Mouse (Mus musculus): Measurements from ENCODE around the gene Lrrc8b. TPM values are rescaled to one million over a fixed set of nuclear protein-coding genes. Genes with fewer than 3 reads are reported as not detected.

Gene Lrrc8b
- polyA plus RNA-seq, 1 experiment from 2014 or later = 2.6 TPM

DNA sequence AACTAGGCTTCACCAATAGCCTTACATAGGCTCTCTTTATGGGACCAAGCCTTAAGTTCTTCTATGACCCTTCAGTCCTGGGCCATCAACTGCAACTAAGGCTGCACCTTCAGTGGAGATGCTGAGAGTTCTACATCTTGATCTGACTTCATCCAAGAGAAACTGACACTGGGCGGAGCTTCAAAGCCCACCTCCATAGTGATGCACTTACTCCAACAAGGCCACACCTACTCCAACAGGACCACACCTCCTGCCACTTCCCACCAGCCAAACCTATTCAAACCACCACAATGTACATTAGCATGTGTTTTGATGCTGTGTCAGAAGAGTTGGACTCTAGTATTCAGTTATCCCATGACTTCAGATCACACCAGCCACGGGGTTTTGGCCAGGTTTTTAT lies 120.6 kb downstream of the Lrrc8b start:
- Histone ChIP-seq H3K4me1 (replicated peaks) (peaks cover 20% of the 10 kb centered on the region), H3K4me2 (no peak overlapping the region), H3K9me3 (replicated peaks) (no peaks in the 10 kb centered on the region), H3K9ac (no peak overlapping the region), H3K36me3 (replicated peaks) (peaks cover 36% of the 10 kb centered on the region), H3K27ac (replicated peaks) (no peak overlapping the region), H3K4me3 (replicated peaks) (no peak overlapping the region), H3K27me3 (no peaks in the 10 kb centered on the region)
- no peak for ATAC-seq (ENCODE audit: insufficient read depth)
- WGBS (ENCODE audit: insufficient replicate concordance) = 67% methylated on average over 2 of the region's 2 CpGs

DNA sequence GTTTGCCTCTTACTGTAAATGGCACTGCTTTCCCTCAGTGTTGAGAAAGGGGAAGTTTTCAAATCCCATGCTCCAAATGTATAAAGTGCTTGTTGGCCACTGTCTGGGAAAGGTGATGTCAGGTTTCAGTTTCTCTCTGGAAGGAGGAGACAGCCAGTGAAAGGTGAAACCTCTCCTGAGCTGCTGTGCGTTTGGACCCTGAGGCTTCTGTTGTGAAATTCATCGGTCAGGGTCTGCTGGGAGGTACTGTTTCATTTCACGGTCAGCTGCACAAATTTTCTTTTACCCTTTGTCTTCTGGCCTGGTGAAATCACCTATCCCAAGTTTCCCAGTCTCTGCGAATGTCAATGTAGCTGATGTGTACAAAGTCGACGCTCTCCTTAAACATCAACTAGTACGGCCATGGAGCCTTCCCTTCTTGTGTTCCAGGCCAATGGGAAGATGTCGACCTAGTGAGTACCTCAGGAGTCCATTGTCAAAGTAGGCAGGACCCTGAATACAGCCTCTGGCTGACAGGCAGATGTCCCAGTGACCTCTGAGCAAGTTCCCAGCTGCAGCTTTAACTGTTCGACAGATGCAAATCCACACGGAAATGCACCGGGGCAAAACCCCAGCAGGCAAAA lies 121.6 kb downstream of the Lrrc8b start:
- WGBS (ENCODE audit: insufficient replicate concordance) = 82% methylated on average over 11 of the region's 11 CpGs
- H3K4me2 ChIP-seq = no peak overlapping the region
- no peak for ATAC-seq (ENCODE audit: insufficient read depth)
- H3K9me3 ChIP-seq (replicated peaks) = no peaks in the 10 kb centered on the region
- peaks cover 20% of the 10 kb centered on the region for H3K4me1 ChIP-seq (replicated peaks)
- no peak overlapping the region for H3K9ac ChIP-seq
- H3K27ac ChIP-seq (replicated peaks) = no peak overlapping the region
- peaks cover 33% of the 10 kb centered on the region for H3K36me3 ChIP-seq (replicated peaks)
- no peaks in the 10 kb centered on the region for H3K27me3 ChIP-seq
- H3K4me3 ChIP-seq (replicated peaks) = no peak overlapping the region

Other genes with a start within 250 kb of the Lrrc8b start
- 0.21 and 0.29 TPM in 2 replicates for gene Gbp10, start 176.2 kb upstream of the Lrrc8b start, polyA plus RNA-seq (2015; fragmentation: Nextera tagmentation; extraction: Ambion mirVana)
- 0.03 TPM in 2 replicates for gene Gm43302, start 122.1 kb upstream of the Lrrc8b start, polyA plus RNA-seq (2015; fragmentation: Nextera tagmentation; extraction: Ambion mirVana)
- gene Gbp6, start 122.1 kb upstream of the Lrrc8b start, polyA plus RNA-seq (2015; fragmentation: Nextera tagmentation; extraction: Ambion mirVana) = 2.1 TPM in 2 replicates
- 15.2 and 15.5 TPM in 2 replicates for gene Lrrc8c, start 103.6 kb downstream of the Lrrc8b start, polyA plus RNA-seq (2015; fragmentation: Nextera tagmentation; extraction: Ambion mirVana)

Measured in liver, embryonic 15.5 days (tissue).